Mouse (Mus musculus) heart, adult 2 months (tissue): ENCODE data around the gene Tmcc1.

Source experiments
- CTCF ChIP-seq: fragments of 200-600 bp; IDR thresholded peaks from 2 replicates; pipeline ENCODE4 v1.8.1; 2022; ENCODE audit warnings: antibody characterized with exemption, mild to moderate bottlenecking, moderate library complexity
- POLR2A ChIP-seq: fragments of 200-500 bp; IDR thresholded peaks from 2 replicates; pipeline ENCODE4 v1.6.1; 2011; ENCODE audit warnings: mild to moderate bottlenecking, low read depth, low read length, control low read depth; ENCODE audit not compliant: insufficient read depth

GRCm38 (mm10) chr6:116122881-116123280, 70.4 kb downstream of the Tmcc1 start:
- TF ChIP-seq POLR2A, result no peak
- TF ChIP-seq CTCF, result no peak
